Mouse (Mus musculus): ENCODE results near the gene Usp27x.

Gene Usp27x
- long read RNA-seq, experiment 1, partial matches to known transcripts: 1 of 4 reads
- long read RNA-seq, experiment 1, other reads (novel, unspliced or antisense): 0 of 4 reads
- long read RNA-seq, experiment 2, partial matches to known transcripts: 0 of 1 reads
- long read RNA-seq, experiment 2, other reads (novel, unspliced or antisense): 0 of 1 reads

DNA sequence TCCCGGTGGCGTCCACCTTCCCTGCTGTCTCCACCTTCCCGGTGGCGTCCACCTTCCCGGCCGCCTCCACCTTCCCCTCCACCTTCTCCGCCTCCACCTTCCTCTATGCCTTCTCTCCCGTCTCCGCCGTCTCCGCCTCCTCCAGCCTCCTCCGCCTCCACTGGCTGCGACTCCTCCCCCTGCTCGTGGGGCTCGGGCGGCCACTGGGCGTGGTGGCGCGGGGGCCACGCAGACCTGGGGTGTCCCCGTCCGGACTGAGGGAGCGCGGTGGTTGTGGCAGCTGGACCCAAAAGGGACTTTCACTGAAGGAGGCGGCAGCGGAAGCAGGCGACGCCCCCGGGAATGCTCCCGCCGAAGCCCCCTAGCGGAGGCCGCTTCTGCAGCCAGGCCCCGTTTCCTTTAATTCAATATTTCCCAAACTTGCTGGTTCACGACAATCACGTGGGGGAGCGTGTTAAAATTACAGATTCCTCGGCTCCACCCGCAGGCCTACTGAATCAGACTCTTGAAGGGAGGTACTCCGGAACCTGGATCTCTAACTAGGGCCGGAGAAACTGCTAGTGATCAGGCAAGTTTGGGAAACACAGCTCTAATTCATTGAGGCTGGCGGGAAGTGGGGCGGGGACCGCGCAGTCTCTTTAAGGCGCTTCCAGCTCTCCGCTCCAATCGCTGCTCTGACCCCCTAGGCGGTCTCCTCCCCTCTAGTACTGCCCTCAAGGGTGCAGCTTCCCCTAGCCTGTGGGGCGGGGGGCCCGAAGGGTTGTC is at the start of gene Usp27x:
Gene Usp27x, minus strand, starts transcription at position 115 of the 765 bp plus-strand sequence.
- intact Hi-C loops (cut with DNase I): loop anchor here (5.0 kb wide), 1 partner anchor 41 kb away; no protein-coding TSS in a partner anchor

DNA sequence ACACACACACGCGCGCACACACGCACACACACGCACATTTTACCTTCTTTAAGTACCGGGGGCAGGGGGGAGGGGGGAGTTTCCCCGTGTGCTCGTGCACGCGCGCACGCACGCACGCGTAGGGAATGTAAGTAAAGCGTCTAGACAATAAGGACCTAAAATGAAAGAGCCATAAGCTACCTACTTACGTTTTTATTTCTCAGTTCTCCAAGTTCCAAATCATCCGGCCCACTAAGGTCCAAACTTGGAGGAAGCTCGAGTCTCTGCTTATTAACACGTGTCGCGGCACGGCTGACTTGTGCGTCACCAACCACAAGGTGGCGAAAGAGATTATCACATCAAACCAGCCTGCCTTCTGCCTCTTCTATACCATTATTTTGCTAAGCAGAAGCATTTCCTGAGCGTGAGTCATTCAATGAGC is 47.1 kb upstream of the Usp27x start:
- intact Hi-C loops (cut with DNase I): loop anchor here (2.0 to 10.0 kb wide), 4 partner anchors 45 to 252 kb away; partner anchors contain the start of gene Plp2

DNA sequence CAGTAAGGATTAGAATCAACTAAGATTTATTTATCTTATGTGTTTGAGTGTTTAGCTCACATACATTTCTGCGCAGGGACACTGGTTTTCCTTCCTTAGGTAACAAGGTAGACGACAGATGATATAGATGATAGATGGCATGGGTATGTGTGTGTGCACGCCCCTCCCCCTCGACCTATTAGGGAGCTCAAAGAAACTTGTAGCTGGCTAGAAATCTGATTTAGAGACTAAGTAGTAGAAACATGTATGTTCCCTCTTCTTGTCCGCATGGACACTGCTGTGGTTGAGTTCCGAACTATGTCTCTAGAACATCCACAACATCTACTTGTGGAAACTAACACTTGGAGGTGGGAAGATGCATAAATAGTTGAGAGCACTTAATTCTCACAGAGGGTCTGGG is 46.5 kb upstream of the Usp27x start:
- intact Hi-C loops (cut with DNase I): loop anchor here (2.0 to 10.0 kb wide), 4 partner anchors 45 to 253 kb away; partner anchors contain the start of gene Plp2

DNA sequence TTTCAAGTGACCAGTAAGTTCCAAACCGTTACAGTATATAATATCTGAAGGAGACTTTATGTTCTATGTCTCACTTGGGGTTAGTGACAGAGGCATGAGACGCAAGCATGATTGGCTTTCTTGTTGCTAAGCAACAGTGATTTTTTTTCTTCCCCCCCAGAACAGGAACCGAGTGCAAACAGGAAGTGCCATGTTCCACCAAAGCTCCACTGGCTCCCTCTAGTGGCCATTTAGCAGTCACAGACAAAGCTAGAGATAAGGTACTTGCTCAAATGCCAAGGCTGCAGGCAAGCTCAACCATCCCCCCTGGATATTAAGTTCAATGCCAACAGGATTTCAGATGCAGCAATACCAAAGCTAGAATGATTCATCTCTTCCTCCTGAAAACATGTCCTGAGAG is 45.4 kb upstream of the Usp27x start:
- intact Hi-C loops (cut with DNase I): loop anchor here (5.0 to 10.0 kb wide), 3 partner anchors 46 to 254 kb away; partner anchors contain the start of gene Plp2

DNA sequence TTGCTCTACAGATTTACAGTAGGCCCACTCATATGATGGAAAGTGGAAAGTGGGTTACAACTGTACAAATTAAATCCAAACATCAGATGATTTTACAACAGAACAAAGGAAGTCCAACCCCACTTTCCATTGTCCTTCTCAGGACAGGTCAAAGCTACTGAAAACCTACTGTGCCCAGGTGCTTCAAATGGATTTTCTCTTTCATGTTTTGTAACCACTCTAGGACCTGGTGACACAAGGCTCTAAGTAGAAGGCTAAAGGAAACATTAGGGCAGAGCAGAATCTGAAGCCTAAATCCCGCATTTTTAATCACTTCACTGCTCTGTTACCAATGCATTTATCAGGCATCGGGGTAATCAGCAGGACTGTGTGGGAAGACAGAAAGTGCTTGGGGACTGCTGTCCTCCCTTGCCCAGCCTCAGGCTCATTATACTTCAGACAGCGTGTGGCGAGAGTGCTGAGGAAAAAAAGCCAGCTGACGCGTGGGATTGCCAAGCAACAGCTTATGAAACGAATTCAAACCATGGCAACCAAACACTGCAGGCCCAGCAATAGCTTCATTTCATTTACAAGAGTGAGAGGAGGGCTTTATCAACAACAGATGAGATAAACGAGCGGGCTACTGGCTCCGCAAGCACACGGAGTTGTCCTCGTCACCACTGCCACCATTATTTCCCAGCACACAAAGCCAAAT is 40.7 kb upstream of the Usp27x start:
- intact Hi-C loops (cut with DNase I): loop anchor here (5.0 kb wide), 1 partner anchor 39 kb away; the partner anchor contains the start of gene Usp27x

DNA sequence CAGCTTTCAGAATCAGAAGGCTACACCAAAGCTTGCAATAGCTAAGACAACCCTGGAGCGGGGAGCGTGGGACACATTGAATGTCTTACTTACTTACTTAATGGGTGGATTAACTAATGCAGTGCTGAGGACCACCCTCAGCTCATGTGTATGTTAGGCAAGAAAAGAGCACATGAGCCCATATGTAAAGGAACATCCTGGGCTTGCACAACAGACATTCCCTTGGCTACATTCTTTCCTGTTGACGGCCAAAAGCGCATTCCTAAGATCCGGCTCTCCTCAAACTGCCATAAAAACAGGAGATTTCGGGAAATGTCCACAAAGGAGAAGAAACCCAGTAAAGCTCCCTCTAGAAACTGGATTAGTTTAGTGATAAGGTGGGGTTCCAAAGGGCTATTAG is 39.7 kb upstream of the Usp27x start:
- intact Hi-C loops (cut with DNase I): loop anchor here (5.0 kb wide), 1 partner anchor 38 kb away; the partner anchor contains the start of gene Usp27x

DNA sequence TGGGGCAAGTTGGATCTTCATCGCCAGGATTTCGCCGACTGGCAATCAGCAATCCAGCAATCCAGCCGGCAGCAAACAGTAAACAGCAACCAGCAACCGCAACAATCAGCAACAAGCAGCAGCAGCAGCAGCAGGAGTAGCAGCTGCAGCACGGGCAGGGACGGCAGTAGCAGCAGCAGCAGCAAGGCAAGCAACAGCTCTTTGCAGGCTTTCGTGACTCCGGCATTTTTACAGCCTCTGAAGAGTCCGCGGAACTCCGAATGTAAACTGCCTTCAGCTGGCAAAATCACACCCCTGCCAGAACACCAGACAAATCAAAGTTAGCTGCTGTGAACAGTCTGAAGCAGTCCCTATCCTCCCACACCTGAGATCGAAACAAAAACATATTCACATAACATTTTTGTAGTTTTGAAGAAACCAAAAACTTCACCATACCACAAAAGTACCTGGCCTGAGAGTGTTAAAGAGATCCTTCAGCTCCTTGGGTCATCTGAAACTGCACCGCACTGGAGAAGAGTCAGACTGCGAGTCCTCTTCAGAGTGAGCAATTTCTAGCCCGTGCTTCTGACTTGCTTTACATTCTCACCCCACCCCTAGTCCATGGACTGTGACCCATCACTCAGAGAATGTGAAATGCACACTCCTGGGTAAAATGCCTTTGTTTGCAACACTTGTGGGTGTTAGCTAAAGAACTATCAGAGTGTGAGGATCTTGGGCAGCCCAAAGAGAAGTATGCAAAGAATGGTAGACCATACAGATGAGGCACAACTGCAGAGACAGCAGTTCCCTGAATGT is 36.8 kb upstream of the Usp27x start:
- intact Hi-C loops (cut with DNase I): no loop called here

- intact Hi-C loops (cut with DNase I): loop anchor here (5.0 kb wide), 1 partner anchor 41 kb away; no protein-coding TSS in a partner anchor
These were observed 956 bp upstream of the Usp27x start for GRCm38 (mm10) chrX:7376586-7376985.

DNA sequence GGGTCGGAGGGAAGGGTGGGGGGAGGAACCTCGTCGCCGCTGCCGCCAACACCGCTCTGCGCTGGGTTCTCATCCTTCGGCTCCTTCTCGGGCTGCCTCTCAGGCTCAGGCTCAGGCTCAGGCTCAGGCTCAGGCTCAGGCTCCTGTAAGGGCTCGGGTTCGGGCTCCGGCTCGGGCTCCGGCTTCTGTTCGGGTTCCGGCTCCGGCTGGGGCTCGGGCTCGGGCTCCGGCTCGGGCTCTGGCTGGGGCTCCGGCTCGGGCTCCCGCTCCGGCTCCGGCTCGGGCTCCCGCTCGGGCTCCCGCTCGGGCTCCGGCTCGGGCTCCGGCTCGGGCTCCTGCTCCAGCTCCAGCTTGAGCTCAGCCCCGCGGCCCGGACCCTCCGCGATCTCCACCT is 311 bp downstream of the Usp27x start:
- intact Hi-C loops (cut with DNase I): loop anchor here (5.0 kb wide), 1 partner anchor 42 kb away; no protein-coding TSS in a partner anchor

DNA sequence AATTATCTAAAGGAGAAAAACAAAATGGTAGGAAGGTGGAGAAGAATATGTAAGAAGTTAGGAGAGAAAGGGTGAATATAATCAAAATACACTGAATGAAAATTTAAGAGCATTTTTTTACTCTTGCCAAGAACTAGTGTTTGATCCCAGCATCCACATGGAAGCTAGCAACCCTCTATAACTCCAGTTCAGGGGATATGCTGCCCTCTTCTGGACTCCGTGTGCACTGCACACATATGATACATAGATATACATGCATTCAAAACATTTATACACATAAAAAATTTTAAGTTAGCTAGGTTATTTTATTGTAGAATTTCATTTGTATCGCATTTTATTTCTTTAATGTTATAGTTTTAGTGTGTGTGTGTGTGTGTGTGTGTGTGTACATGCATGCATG is 50.2 kb downstream of the Usp27x start:
- intact Hi-C loops (cut with DNase I): no loop called here

GRCm38 (mm10) chrX:7322288-7322687 is 53.3 kb downstream of the Usp27x start:
- intact Hi-C loops (cut with DNase I): loop anchor here (5.0 kb wide), 1 partner anchor 100 kb away; no protein-coding TSS in a partner anchor

All from adrenal gland (tissue).